Mouse (Mus musculus): Measurements from ENCODE around the gene Zbtb48. TPM values are rescaled to one million over a fixed set of nuclear protein-coding genes. Genes with fewer than 3 reads are reported as not detected.
A peak's percentile ranks its signal among the peaks of the same experiment; 100 is the strongest.
"Not testable (repeated sequence)": the region's sequence is repeated elsewhere in the genome, so short reads cannot be mapped to it uniquely, and the experiment has no call there.

Gene Zbtb48
- total and polyA plus RNA-seq, 3 experiments: 9.8 to 13.9 (median 13.4) TPM

- TF ChIP-seq TAL1 (conservative IDR thresholded peaks at IDR 0.05; ENCODE audit: low read depth, low read length): no peak
- Histone ChIP-seq H3K9me3 (replicated peaks) (no peaks in the 10 kb centered on the region), H3K36me3 (replicated peaks) (peaks cover 77% of the 10 kb centered on the region), H3K4me1 (ENCODE audit: insufficient read depth, low read depth, low read length) (peaks cover 50% of the 10 kb centered on the region), H3K27me3 (ENCODE audit: insufficient read depth, low read length) (peaks cover 2% of the 10 kb centered on the region; the same call in 1 of the 2 replicates), H3K4me3 (ENCODE audit: low read depth, low read length) (no peak overlapping the region)
- no peak for DNase-seq (ENCODE audit: low spot score)
- ATAC-seq (ENCODE audit: extremely low read depth, insufficient number of reproducible peaks, low FRiP score, poor library complexity, severe bottlenecking): no peak
Observed at GRCm38 (mm10) chr4:152043171-152043570, 15.7 kb upstream of the Zbtb48 start.

- no peak overlapping the region; the same call in 1 of the 2 replicates for H3K4me3 ChIP-seq (ENCODE audit: low read depth, low read length)
- H3K27me3 ChIP-seq (ENCODE audit: insufficient read depth, low read length): peaks cover 5% of the 10 kb centered on the region; the same call in 1 of the 2 replicates
- peaks cover 56% of the 10 kb centered on the region for H3K4me1 ChIP-seq (ENCODE audit: insufficient read depth, low read depth, low read length)
- H3K9me3 ChIP-seq (replicated peaks): no peaks in the 10 kb centered on the region
- peaks cover 66% of the 10 kb centered on the region for H3K36me3 ChIP-seq (replicated peaks)
- no peak for DNase-seq (ENCODE audit: low spot score)
- TF ChIP-seq POLR2AphosphoS5 (IDR thresholded peaks at IDR 0.05; ENCODE audit: insufficient replicate concordance, low read depth, low read length): no peak
- no peak for TF ChIP-seq TAL1 (conservative IDR thresholded peaks at IDR 0.05; ENCODE audit: low read depth, low read length)
- TF ChIP-seq CTCF (IDR thresholded peaks at IDR 0.05; ENCODE audit: low read depth, low read length): no peak
- no peak for TF ChIP-seq GATA2 (IDR thresholded peaks at IDR 0.05; ENCODE audit: borderline replicate concordance, low read depth, low read length)
- no peak for TF ChIP-seq GATA1 (IDR thresholded peaks at IDR 0.05; ENCODE audit: borderline replicate concordance, low read length)
- ATAC-seq (ENCODE audit: extremely low read depth, insufficient number of reproducible peaks, low FRiP score, poor library complexity, severe bottlenecking): no peak
Observed at GRCm38 (mm10) chr4:152041924-152042641, 14.6 kb upstream of the Zbtb48 start.

GRCm38 (mm10) chr4:152039831-152040310 lies 12.4 kb upstream of the Zbtb48 start:
- Histone ChIP-seq H3K36me3 (replicated peaks) (peaks cover 45% of the 10 kb centered on the region), H3K9me3 (replicated peaks) (no peaks in the 10 kb centered on the region), H3K4me1 (ENCODE audit: insufficient read depth, low read depth, low read length) (peaks cover 51% of the 10 kb centered on the region), H3K4me3 (ENCODE audit: low read depth, low read length) (peak overlapping the region; percentile 97), H3K27me3 (ENCODE audit: insufficient read depth, low read length) (peaks cover 8% of the 10 kb centered on the region)
- TF ChIP-seq CTCF (IDR thresholded peaks at IDR 0.05; ENCODE audit: low read depth, low read length) (no peak), GATA2 (IDR thresholded peaks at IDR 0.05; ENCODE audit: borderline replicate concordance, low read depth, low read length) (no peak), POLR2AphosphoS5 (IDR thresholded peaks at IDR 0.05; ENCODE audit: insufficient replicate concordance, low read depth, low read length) (no peak), GATA1 (IDR thresholded peaks at IDR 0.05; ENCODE audit: borderline replicate concordance, low read length) (no peak), TAL1 (conservative IDR thresholded peaks at IDR 0.05; ENCODE audit: low read depth, low read length) (no peak)
- ATAC-seq (ENCODE audit: extremely low read depth, insufficient number of reproducible peaks, low FRiP score, poor library complexity, severe bottlenecking): no peak
- DNase-seq (ENCODE audit: low spot score): peak; percentile 43

- DNase-seq (ENCODE audit: low spot score) (peak; percentile 94), ATAC-seq (ENCODE audit: extremely low read depth, insufficient number of reproducible peaks, low FRiP score, poor library complexity, severe bottlenecking) (peak; percentile 50)
- no peaks in the 10 kb centered on the region for H3K9me3 ChIP-seq (replicated peaks)
Observed at GRCm38 (mm10) chr4:152038985-152039830, 11.7 kb upstream of the Zbtb48 start, which contains the start of gene Nol9. Nol9 (plus strand) TSS chr4:152039321.

GRCm38 (mm10) chr4:152038225-152038984 lies 10.9 kb upstream of the Zbtb48 start, which contains the start of gene Tas1r1:
Tas1r1 (minus strand) TSS chr4:152038568.
- Histone ChIP-seq H3K27me3 (ENCODE audit: insufficient read depth, low read length) (peaks cover 22% of the 10 kb centered on the region), H3K36me3 (replicated peaks) (peaks cover 30% of the 10 kb centered on the region), H3K4me3 (ENCODE audit: low read depth, low read length) (peak within 1 kb of the TSS; percentile 97), H3K4me1 (ENCODE audit: insufficient read depth, low read depth, low read length) (peaks cover 39% of the 10 kb centered on the region), H3K9me3 (replicated peaks) (no peaks in the 10 kb centered on the region)
- DNase-seq (ENCODE audit: low spot score): no peak
- no peak; the same call in 1 of the 2 replicates for ATAC-seq (ENCODE audit: extremely low read depth, insufficient number of reproducible peaks, low FRiP score, poor library complexity, severe bottlenecking)
- TF ChIP-seq GATA1 (IDR thresholded peaks at IDR 0.05; ENCODE audit: borderline replicate concordance, low read length): no peak
- no peak for TF ChIP-seq GATA2 (IDR thresholded peaks at IDR 0.05; ENCODE audit: borderline replicate concordance, low read depth, low read length)
- TF ChIP-seq CTCF (IDR thresholded peaks at IDR 0.05; ENCODE audit: low read depth, low read length): no peak
- no peak for TF ChIP-seq POLR2AphosphoS5 (IDR thresholded peaks at IDR 0.05; ENCODE audit: insufficient replicate concordance, low read depth, low read length)
- TF ChIP-seq TAL1 (conservative IDR thresholded peaks at IDR 0.05; ENCODE audit: low read depth, low read length): no peak

More at GRCm38 (mm10) chr4:152038985-152039830, 11.7 kb upstream of the Zbtb48 start, which contains the start of gene Nol9:
- TF ChIP-seq CTCF (IDR thresholded peaks at IDR 0.05; ENCODE audit: low read depth, low read length): peak; percentile 91
- no peak for TF ChIP-seq POLR2AphosphoS5 (IDR thresholded peaks at IDR 0.05; ENCODE audit: insufficient replicate concordance, low read depth, low read length)
- H3K4me3 ChIP-seq (ENCODE audit: low read depth, low read length): peak within 1 kb of the TSS; percentile 97
- H3K4me1 ChIP-seq (ENCODE audit: insufficient read depth, low read depth, low read length): peaks cover 45% of the 10 kb centered on the region
- peaks cover 39% of the 10 kb centered on the region for H3K36me3 ChIP-seq (replicated peaks)
- peaks cover 14% of the 10 kb centered on the region for H3K27me3 ChIP-seq (ENCODE audit: insufficient read depth, low read length)

GRCm38 (mm10) chr4:152036464-152036863 lies 9.0 kb upstream of the Zbtb48 start:
- DNase-seq (ENCODE audit: low spot score); H3K4me3 ChIP-seq (ENCODE audit: low read depth, low read length); H3K9me3 ChIP-seq (replicated peaks); ATAC-seq (ENCODE audit: extremely low read depth, insufficient number of reproducible peaks, low FRiP score, poor library complexity, severe bottlenecking): not testable (repeated sequence)
- Histone ChIP-seq H3K36me3 (replicated peaks) (peaks cover 11% of the 10 kb centered on the region), H3K4me1 (ENCODE audit: insufficient read depth, low read depth, low read length) (peaks cover 28% of the 10 kb centered on the region), H3K27me3 (ENCODE audit: insufficient read depth, low read length) (peaks cover 41% of the 10 kb centered on the region)
